Mouse (Mus musculus) spleen, adult 18-20 months (tissue): ENCODE measurements around the gene Cldn1.

Source experiments
- DNase-seq, 2 experiments: peaks; one replicate each; pipeline ENCODE4 v3.0.0; 2022; ENCODE audit warnings: mixed read lengths in 2 of 2

Gene Cldn1

DNA sequence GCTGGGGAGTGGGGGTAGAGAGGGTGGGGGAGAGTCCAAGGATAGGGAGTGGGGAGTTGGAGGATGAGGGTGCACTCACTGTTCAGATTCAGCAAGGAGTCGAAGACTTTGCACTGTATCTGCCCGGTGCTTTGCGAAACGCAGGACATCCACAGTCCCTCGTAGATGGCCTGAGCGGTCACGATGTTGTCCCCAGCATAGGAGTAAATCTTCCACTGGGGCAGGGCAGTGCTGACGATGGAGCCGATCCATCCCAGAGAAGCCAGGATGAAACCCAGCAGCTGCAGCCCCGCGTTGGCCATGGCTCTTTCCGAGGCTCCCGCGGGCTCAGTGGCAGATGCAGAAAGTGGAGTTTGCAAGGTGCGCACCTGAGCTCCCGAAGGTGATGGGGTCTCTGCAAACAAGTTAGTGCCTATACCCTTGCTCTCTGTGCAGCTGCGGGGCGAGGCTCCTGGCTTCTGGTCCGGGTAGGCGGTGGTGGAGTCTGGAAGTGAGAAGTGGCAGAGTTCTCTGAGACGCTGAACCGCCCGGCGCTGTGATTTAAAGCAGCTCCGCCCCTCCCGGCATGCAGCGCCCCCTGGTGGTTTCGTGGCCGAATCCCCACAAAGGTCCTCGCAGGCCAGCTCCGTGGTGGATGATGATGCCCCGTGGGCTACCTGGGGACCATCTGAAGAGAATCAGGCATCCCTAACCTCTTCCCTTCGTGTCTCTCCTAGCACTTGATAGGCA, at the start of gene Cldn1:
Gene Cldn1 (minus strand): TSS at position 517 of the 729 bp plus-strand sequence.
- peak; percentile 16 to 58 for DNase-seq

DNA sequence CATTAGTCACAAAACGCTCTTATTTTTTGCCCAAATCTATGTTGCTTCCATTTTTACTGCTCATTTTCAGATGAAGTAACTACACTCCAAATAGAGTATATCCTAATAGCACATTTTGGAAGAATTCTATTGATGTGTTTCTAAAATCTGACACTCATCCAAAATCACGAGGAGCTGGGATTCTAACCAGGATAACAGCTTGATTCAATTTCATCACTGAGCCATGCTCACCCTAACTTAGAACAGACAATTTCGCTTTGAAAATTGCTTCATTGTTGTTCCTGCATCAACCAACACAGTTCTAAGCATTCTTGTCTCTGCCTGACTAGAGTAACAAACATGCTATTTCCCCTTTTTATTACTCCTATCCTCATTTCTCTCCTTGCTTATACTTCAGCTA, 47.0 kb upstream of the Cldn1 start:
- no peak for DNase-seq

DNA sequence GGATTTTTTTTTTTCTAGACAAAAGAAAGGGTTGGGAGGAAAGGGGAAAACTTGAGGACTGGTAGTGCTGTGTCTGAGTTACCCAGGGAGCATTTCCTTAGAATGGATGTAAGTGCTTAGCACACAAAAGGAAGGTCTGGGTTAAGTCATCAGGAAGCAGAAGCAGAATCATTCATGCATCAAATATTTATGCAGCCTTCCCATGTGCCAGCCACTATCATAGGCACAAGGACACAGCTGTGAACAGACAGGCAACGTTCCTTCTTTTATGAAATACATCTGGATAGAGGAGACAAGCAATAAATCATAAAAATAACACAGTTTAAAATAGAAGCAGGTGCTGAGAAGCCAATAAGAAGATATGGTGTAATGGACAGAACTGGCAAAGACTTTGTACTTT, 32.4 kb upstream of the Cldn1 start:
- no peak for DNase-seq

DNA sequence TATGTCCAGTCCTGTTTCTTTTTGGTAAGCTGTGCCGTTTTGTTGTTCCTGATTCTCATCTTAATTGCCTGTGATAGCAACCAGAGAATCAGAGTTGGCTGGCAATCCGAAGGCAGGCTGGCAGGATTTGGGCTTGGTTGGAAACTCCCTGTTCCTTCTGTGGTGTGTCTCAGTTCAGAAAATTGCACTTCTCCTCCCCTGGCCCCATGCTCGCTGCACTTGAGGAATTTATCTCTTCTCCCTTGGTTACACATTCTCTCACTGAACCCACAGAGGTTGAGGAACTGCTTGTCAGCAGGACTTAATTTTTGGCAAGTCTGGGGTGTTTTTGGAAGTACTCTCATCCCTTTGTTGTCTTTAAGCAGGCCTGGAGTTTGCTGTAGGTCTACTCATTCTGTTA, 29.3 kb upstream of the Cldn1 start:
- no peak for DNase-seq

DNA sequence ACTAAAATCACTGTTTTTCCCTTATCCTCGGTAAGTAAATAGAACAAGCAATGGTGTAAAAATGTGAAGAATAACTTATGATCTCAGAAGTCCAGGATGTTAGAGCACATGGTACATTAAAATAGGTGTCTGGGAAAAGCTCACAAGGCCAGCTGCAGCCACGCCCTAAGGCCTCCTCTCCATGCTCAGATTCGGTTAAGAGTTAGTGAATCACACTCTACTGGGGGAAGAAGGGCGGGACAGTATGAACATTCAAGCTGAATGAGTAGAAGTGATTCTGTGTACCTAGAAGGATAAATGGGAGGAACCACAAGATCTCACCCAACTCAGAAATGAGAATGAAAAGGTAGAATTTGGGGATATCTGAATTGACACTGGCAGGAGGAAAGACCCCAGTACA, 28.9 kb upstream of the Cldn1 start:
- no peak for DNase-seq

DNA sequence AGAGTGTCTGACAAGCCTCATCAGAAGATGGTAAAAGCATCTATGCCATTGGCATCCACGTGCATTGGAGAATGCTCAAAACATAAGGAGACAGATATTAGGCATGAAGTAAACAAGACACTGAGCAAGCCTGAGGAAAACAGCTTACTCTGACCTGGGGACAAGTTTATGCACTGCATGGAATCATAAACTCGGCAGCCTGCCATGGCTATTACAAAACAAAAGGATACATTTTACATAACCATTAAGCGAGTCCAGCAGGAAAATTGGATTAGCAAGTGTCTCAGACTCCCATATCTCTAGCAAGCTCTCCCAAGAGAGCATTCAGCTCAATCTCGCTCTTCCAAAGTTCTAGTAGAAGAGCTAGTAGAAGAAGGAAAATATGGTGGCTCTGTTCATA, 19.3 kb upstream of the Cldn1 start:
- DNase-seq: no peak

DNA sequence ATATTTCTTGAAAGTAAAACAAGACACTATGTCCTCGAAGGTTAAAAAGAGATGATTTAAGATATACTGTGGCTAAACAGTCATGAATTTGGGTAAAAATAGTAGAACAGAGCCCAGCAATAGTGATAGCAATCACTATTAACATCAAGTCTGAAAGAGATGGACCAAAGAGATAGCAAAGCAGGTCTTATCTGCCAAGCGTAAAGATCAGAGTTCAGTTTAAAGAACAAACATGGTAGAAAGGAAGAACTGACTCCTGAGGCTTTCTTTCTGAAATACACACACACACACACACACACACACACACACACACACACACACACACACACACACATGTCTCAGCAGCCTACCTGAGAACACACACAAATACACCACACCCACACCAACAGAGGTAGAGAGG, 14.5 kb upstream of the Cldn1 start:
- DNase-seq: no peak

DNA sequence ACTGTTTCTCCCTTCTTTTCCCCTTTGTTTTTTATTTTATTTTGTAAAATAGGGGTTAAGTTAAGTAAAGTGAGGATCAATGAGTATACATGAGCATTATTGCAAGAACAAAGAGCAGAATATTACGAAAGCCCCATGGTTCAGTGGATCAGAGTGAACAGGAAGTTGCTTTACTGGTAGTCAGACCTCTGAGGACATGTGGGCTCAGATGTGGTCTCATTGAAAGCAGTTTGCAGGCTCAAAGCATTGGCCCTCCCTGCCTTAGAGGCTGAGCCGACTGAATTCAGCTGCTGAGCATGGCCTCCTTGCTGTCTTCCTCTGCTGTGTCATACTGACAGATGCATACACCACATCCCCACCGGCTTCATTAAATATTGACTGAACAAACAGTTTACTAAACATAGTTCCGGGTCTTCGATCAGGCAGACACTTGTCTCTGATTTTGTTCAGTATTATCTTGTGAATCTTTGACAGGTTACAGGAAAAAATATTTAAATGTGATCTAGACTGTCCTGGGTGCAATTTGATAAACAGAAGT, 12.5 kb upstream of the Cldn1 start:
- no peak for DNase-seq

DNA sequence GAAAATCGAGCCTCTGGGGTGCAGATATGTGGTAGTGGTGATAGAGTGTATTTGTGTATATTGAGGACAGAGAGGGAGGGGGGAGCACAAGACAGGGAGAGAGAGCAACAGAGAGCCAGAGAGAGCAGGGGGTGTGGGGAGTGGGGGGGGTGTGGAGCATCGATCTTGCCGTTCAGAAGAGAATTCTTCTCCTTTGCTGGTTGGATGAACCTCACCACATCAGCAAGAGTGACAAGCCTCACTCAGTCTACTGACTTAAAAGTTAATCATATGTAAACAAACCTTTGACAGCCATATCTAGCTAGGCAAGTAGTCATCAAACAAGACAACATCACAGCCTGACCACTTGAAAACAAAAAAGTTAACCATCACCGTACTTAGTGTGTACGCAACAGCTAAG, 5.5 kb upstream of the Cldn1 start:
- DNase-seq: no peak

DNA sequence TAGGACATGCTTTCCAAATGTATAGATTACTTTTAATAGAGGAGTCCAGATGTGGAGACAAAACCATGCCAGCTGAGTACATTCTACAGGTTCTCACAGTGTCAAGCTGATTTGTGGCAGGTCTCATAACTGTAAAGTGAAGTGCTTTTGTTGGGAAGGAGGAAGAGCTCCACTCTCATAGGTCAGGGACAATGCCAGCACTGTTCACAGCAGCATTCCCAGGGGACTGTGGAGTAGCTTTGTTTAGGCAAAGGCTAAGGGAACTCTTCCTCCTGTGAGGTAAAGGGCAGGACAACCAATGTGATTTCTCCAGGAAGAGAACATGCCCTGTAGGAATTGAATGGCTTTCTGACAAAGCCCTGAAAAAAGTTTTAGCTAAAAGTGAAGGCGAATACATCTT, 1.5 kb downstream of the Cldn1 start:
- DNase-seq: no peak

DNA sequence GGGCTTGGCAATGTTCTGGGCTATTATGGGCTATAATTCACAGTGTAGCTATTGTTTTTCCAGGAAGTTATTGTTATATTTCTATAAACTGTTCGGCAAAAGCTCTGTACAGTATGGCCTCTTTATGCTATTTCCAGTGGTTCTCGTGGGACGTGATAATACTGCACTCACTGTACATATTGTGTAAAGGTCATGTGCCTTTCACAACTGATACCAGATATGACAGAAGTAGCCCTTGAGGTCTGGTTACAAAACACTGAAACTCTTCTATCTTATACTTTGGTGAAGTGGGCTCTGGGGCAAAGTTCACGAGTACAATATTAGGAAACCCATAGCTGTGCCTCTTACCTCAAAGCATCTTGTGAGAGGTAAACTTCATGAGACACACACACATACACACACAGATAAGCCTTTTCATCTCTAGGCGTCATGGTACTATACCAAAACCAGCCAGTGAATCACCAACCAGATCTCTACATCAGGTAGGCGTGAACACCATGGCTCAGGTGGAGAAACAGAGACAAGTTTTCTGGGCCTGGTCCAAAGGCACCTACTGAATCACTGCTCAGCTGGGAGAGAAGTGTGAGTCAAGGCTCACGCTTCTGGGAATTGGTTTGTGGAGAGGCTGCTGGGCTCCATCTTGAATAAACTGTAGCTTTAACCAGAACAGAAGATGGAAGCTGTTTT, 2.5 kb downstream of the Cldn1 start:
- DNase-seq: no peak

DNA sequence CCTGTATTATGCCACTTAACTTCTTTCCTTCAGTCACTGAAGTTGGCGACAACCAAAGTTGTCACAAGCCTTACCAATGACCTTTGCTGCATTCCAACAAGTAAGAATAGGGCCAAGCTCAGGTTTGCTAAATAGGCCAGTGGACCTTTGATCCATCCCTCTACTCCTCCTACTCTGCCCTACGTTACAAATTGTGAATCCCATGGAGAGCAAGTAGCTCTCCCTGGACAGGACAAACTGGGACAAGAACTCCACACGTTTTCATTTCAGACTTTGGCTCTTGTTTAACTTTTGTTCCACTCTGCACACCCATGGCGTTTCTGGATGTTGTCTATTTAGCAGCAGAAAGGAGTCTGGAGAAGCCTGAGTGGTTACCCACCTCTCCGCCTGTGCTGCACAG, 3.5 kb downstream of the Cldn1 start:
- no peak for DNase-seq

DNA sequence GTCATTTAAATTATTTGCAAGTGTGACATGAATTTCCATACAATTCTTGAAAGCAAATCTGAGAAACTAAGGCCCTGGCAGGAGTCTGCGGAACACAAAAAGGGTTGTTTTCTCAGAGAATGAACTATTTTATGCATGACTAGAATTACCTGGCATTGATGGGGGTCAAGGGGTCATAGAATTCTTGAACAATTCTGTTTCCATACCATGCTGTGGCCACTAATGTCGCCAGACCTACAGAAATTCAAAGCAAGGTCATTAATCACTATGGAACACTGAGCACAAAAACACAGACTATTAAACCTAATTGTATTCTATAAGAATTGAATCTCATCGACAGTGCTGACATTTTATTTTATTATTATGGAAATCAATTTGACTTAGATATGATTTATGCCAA, 10.9 kb downstream of the Cldn1 start:
- DNase-seq: no peak

DNA sequence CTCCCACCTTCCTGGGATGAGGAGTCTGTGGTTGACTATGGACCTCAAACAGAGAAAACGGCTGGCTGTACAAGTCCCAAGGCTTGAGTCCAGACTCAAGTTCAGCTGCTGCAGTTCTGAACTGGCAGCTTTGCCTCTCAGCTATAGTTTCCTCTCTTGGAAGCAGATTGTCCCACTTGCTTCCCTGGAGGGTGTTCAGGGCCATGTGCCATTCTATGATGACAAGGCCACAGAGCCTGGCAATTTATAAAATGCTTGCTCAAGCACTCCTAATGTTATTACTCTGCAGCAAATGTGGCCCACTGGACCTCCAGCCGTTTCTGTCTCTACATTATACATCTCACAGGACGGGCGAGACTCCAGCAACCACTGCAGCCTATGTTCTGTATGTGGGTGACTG, 12.0 kb downstream of the Cldn1 start:
- DNase-seq: no peak

DNA sequence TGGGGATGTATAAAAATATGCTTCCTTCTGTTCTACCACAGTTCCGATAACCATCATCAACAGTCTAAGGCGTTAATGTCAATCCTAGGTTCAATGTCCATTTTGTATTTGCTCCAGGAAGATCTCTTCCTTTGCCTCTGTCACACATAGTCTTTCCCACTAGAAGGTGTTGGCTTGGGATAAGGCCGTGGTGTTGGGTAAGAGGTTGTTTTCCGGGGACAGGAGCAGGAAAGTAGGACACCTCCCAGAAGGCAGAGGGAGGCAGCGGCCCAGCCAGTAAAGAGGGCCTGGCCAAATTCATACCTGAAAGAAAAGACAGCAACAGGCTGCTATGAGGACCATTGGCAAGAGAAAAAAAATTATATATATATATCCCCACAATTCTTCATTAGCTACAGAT, 12.7 kb downstream of the Cldn1 start:
- DNase-seq: no peak

DNA sequence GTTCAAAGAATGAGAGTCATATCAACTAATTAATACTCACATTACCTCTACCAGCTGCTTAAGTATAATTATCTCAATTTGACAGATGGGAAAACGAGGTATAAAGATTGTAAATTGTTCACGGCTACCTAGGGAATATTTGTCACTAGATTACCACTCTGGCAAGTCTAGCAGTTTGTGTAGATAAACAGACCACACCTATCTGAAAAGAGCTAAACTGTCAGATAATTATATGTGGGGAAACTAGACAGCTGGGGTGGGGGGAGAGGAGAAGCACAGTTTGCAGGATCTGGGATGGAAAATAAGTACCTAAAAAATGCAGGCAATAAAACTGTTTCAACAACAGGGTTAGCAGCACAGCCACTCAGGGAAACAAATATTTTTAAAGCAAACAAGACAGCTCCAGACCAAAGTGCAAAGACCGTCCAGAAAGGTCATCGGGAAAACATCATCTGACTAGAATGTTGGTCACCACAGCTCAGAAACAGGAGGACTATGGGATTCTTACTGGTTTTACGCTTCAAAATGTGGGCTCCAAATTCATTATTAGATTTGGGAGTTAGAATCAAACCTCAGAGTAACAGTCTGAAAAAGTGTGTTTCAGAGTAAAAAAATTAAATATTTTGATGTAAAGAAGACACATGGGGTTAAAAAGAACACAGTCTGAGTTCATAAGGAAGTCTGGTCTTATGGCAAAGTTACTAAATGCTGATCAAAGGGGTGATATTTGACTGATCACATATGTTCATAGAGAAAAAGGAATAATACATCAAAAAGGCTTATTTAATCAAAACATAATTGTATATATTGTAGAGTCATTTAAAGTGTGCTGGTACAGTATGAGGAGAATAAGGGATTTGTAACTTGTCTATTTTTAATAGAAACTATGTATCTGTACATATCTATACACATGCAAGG, 13.5 kb downstream of the Cldn1 start:
- no peak for DNase-seq

DNA sequence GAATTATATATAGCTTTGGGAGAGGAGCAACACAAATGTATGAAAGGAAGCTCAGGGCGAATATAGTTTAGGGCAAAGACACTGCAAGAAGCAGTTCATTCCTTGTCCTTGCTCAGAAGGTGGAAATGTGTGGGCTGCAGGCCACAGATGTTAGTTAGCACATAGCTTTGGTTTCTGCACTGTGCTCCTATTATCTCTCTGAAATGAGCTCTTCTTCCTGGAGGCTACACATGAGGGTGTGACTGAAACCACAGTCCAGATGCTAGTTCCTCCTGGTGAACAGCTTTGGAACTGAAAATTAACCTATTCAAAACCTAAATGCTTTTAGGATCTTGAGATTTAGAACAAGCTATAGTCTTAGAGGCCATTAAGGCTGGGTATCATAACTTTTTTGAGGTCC, 16.1 kb downstream of the Cldn1 start:
- DNase-seq: no peak

DNA sequence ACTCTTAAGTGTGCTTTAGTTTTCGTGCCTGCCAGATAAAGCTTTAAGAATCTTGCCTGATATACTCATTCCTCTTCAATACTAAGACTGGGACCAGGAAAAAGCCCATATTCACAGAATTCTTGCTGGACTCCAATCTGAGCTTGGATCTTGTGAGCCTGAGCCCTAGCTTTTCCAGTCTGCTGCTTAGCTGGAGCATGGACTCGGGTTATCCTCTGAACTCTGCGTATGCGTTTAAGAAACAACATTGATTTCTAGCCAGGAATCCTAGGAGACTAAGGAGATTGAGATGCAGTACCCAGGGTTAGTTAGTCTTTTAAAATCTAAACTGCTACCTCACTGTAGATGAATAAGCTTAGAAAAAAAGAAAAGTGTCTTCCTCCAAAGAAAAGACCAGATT, 20.9 kb downstream of the Cldn1 start:
- DNase-seq: no peak

DNA sequence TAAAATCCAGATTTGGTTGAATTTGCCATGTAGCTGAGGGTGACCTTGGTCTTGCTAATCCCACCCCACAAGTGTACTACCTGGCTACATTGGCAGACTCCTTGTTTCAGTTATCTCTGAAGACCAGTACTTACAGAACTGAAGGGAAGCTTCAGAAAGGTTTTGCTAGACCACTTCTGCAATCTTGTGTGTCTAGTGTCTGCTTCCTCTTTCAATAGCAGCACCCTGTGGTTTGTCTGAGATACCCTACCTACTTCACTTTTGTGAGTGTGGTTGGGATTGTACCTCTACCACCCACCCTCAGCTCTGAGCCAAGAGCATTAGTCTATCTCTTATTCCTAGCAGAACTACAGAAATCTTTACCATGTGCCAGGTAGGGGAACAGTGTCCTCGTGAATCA, 22.8 kb downstream of the Cldn1 start:
- no peak for DNase-seq

DNA sequence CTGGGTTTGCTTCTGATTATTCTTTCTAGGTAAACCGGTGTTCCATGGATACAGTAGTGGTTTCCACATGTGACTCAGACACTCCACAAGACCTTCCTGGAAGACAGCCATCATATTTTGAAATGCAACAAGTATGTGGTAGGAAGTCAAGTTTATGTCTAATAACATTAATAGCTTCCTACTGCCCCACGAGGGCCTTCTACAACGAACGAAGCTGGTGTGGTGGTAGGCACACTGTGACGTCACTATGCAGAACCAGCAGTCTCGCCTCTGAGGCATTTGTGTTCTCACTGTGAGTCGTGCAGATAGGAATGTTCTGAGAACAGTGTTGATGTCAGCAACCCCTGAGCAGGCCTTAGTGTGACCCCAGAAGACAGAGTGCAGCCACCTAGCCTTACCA, 55.4 kb downstream of the Cldn1 start:
- no peak for DNase-seq

DNA sequence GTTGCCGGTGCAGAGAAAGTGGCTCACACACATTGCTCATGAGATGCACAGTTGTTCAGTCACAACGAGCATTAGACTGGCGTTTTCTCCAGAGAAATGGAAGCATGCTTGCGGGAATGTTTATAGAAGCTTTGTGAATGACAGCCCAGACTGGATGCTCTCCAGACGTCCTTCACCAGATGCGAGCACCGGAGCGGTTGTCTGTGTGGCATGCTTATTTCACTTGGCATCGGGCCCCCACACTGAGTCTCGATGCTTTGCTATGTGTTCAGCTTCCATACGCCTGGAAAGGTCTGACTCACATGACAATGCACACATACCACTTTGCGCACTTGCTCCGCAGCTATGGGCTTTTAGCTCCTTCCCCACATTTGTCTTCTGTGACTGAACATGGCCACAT, 56.8 kb downstream of the Cldn1 start:
- DNase-seq: no peak

DNA sequence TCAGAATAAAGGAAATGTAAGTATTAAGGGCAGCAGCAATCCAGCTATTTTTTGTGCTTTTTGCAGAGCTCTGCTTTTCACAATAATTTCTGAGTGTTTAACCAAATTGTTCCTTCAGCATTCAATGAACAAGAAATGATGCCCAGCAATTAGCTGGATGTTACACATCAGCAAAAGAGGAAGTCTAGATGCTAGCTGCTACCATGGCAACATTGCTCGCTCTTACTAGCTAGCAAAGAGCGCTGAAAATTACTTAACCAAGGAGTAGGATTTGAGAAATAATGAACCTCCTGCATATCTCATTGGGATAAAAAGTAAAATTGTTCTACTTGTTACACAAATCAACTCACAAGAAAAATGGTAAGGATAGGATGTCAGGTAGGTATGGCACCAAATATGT, 62.2 kb downstream of the Cldn1 start:
- DNase-seq: no peak
